Mouse (Mus musculus): ENCODE measurements around the gene Plau. TPM values are rescaled to one million over a fixed set of nuclear protein-coding genes. Genes with fewer than 3 reads are reported as not detected.

The Plau gene
- total RNA-seq, 2 experiments from 2014 or later: 33.9 to 59.2 TPM

GRCm38 (mm10) chr14:20844671-20845576, 8.5 kb downstream of the Plau start:
- no peak for DNase-seq

GRCm38 (mm10) chr14:20845577-20846088, 9.2 kb downstream of the Plau start:
- no peak for DNase-seq

- no peak for DNase-seq
Measured at GRCm38 (mm10) chr14:20846214-20846613, 9.8 kb downstream of the Plau start.

GRCm38 (mm10) chr14:20847637-20848129, 11.2 kb downstream of the Plau start:
- DNase-seq: no peak

- DNase-seq: no peak
Measured at GRCm38 (mm10) chr14:20849753-20850152, 13.3 kb downstream of the Plau start.

GRCm38 (mm10) chr14:20850498-20850897, 14.0 kb downstream of the Plau start:
- no peak for DNase-seq

- no peak for DNase-seq
Measured at GRCm38 (mm10) chr14:20851776-20852175, 15.3 kb downstream of the Plau start.

GRCm38 (mm10) chr14:20861152-20861551, 24.7 kb downstream of the Plau start:
- DNase-seq: no peak

- DNase-seq: peak; percentile 29 to 36
Measured at GRCm38 (mm10) chr14:20861559-20861958, 25.1 kb downstream of the Plau start.

- DNase-seq: no peak
Measured at GRCm38 (mm10) chr14:20863306-20864065, 27.0 kb downstream of the Plau start.

GRCm38 (mm10) chr14:20864192-20864591, 27.7 kb downstream of the Plau start:
- DNase-seq: no peak

GRCm38 (mm10) chr14:20865604-20866003, 29.1 kb downstream of the Plau start:
- no peak for DNase-seq

GRCm38 (mm10) chr14:20866365-20866764, 29.9 kb downstream of the Plau start:
- DNase-seq: no peak

GRCm38 (mm10) chr14:20870110-20870509, 33.6 kb downstream of the Plau start:
- no peak for DNase-seq

GRCm38 (mm10) chr14:20871495-20871894, 35.0 kb downstream of the Plau start:
- peak; percentile 32 to 57 for DNase-seq

- DNase-seq: peak; percentile 87 to 88
Measured at GRCm38 (mm10) chr14:20873307-20873706, 36.8 kb downstream of the Plau start.

- no peak for DNase-seq
Measured at GRCm38 (mm10) chr14:20873931-20874330, 37.5 kb downstream of the Plau start.

- no peak for DNase-seq
Measured at GRCm38 (mm10) chr14:20884691-20885090, 48.2 kb downstream of the Plau start.

- no peak for DNase-seq
Measured at GRCm38 (mm10) chr14:20885091-20885888, 48.8 kb downstream of the Plau start.

- DNase-seq: peak; percentile 46 to 78
Measured at GRCm38 (mm10) chr14:20886266-20886665, 49.8 kb downstream of the Plau start.

- DNase-seq: no peak
Measured at GRCm38 (mm10) chr14:20887541-20888085, 51.2 kb downstream of the Plau start.
